Mouse (Mus musculus): Measurements from ENCODE around the gene Ace. TPM values are rescaled to one million over a fixed set of nuclear protein-coding genes. Genes with fewer than 3 reads are reported as not detected.

The Ace gene
- 272 TPM for polyA plus RNA-seq (2014; fragmentation: Illumina TruSeq; extraction: RNeasy Lipid Tissue Mini Kit (QIAGEN cat#74804); ENCODE audit: low replicate concordance)

DNA sequence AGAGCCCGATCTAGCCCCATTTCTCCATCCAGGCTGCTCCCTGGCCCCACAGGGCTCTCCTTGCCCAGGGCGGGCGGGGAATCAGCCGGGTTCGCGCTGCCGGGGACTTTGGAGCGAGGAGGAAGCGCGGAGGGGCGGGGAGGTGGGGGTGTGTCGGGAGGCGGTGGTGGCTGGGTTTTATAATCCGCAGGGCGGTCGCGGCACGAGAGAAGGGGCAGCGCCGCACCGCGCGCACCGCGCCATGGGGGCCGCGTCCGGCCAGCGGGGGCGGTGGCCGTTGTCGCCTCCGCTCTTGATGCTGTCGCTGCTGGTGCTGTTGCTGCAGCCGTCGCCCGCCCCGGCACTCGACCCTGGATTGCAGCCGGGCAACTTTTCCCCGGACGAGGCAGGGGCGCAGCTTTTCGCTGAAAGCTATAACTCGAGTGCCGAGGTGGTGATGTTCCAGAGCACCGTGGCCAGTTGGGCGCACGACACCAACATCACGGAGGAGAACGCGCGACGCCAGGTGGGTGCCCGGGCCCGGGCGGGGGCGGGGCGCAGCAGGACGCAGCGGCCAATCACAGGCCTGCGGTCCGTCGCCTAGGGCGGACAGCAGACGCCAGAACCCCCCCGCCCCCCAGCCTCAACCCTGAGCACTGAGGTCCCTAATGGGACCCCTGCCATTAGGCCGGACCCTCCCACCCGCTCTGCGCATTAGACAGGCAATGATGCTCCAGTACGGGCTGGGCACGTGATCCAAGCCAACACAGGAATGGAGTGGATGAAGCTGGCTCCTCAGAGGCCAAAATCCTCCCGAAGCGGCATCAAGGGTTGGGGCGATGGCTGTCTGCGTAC is at the start of gene Ace:
TSS of gene Ace (plus strand) at position 205 of the 834 bp plus-strand sequence.

DNA sequence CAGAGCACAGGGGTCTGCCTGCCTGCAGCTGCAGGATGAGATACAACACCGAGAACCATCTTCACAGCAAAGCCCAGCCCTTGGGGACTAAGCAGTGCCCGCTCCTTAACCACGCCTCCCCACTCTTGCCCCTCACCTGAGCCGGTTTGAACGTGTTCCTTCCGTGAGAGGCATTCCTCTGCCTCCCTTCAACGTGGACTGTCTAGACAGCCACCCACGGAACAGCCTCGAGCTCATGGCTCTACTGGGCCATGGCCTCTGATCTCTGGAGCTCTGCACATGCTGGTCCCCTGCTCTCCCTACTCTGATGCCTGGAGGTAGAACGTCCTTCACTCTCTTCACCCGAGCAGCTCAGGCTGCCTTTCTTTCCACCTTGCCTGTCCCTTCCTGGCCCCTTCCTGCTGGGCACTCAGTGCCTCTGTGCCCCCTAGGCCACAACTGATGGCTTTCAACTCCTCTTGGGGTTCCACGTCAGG is 14.8 kb upstream of the Ace start, which contains the start of gene Cyb561:
TSS of gene Cyb561 (minus strand) at position 426 of the 476 bp plus-strand sequence.

DNA sequence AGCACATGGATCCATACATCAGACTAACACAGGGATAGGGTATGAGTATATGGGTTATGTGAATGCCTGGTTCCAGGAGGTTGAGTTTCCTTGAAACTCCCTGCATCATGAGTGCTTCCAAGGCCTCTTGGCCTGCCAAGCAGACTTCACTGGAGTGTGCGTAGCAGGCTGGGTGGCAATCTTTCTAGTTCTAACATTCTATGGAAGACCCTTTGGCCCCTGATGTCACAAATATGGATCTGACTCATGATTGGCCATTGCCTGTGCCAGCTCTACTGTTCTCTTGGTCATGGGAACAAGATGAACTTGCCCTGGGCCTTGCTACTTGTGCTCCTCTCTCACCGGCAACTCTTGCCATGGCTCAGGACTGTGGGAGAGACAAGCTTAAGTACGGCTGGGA is 26.6 kb downstream of the Ace start, which contains the start of gene Ace3:
TSS of gene Ace3 (plus strand) at position 301 of the 400 bp plus-strand sequence.

DNA sequence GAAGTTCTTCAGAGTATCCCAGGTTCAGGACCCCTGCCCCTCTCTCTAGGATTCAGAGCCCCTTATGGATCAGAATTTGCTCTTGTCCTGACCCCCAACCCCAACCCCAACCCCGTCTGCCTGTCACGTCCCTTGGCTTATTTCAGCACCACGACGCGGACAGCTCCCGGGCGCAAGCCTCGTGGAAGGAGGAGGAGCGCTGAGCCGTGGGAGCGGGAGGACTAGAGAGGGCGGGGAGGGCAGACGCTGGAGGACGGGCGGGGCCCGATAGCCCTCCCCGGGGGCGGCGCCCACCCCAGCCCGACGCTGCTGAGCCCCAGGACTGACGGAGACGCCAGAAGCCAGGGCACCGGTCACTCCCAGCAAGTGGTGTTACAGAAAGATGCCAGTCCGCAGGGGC is 40.1 kb downstream of the Ace start, which contains the start of gene Kcnh6:
TSS of gene Kcnh6 (plus strand) at position 304 of the 400 bp plus-strand sequence.

DNA sequence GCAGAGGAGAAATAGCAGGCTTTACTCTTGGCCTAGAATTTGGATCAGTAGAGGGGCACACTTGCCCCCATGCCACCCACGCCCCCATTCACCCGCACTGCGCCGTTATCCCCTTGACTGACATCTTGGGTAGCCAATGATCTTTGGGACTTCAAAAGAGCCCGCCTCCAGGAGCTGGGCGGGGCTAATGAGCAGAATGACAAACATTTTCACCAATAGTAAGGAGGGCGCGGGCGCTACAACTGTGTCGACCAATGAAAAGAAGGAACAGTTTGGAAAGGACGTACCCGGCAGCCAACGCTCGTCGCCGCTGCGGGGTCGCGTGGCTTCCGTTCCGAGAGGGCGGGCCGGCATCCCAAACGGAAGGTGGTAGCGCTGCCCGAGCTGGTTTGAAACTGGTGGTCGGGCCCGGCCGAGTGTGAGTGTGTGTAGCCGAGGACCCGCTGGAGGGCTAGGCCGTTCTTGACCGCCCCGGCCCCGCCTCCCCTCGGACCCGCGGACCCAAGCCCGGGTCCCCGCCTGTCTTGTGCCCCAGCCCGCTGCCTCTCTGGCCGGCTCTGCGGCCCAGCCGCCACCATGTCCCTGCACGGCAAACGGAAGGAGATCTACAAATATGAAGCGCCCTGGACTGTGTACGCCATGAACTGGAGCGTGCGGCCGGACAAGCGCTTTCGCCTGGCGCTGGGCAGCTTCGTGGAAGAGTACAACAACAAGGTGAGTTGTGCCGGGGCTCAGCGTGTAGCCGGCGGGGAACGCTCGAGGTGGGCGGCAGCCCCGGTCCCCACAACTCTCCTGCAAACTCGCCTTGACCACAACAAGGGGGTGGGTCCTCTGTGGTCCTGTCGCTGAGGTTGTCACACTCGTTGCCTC is 69.0 kb downstream of the Ace start, which contains the start of gene Dcaf7:
TSS of gene Dcaf7 (plus strand) at position 325 of the 870 bp plus-strand sequence.

Other genes with a start within 250 kb of the Ace start
- 20.2 TPM for gene Cyb561, start 14.6 kb upstream of the Ace start, polyA plus RNA-seq (2014; fragmentation: Illumina TruSeq; extraction: RNeasy Lipid Tissue Mini Kit (QIAGEN cat#74804); ENCODE audit: low replicate concordance)
- not detected for gene Ace3, start 26.7 kb downstream of the Ace start, polyA plus RNA-seq (2014; fragmentation: Illumina TruSeq; extraction: RNeasy Lipid Tissue Mini Kit (QIAGEN cat#74804); ENCODE audit: low replicate concordance)
- not detected for gene Kcnh6, start 40.2 kb downstream of the Ace start, polyA plus RNA-seq (2014; fragmentation: Illumina TruSeq; extraction: RNeasy Lipid Tissue Mini Kit (QIAGEN cat#74804); ENCODE audit: low replicate concordance)
- 36.5 TPM for gene Dcaf7, start 68.9 kb downstream of the Ace start, polyA plus RNA-seq (2014; fragmentation: Illumina TruSeq; extraction: RNeasy Lipid Tissue Mini Kit (QIAGEN cat#74804); ENCODE audit: low replicate concordance)
- gene Taco1, start 98.1 kb downstream of the Ace start, polyA plus RNA-seq (2014; fragmentation: Illumina TruSeq; extraction: RNeasy Lipid Tissue Mini Kit (QIAGEN cat#74804); ENCODE audit: low replicate concordance): 6.8 TPM
- gene Map3k3, start 116.7 kb downstream of the Ace start, polyA plus RNA-seq (2014; fragmentation: Illumina TruSeq; extraction: RNeasy Lipid Tissue Mini Kit (QIAGEN cat#74804); ENCODE audit: low replicate concordance): 3.5 TPM
- gene Gm10840, start 192.9 kb downstream of the Ace start, polyA plus RNA-seq (2014; fragmentation: Illumina TruSeq; extraction: RNeasy Lipid Tissue Mini Kit (QIAGEN cat#74804); ENCODE audit: low replicate concordance): not detected
- gene Limd2, start 192.9 kb downstream of the Ace start, polyA plus RNA-seq (2014; fragmentation: Illumina TruSeq; extraction: RNeasy Lipid Tissue Mini Kit (QIAGEN cat#74804); ENCODE audit: low replicate concordance): 1.6 TPM
- 3.2 TPM for gene Strada, start 234.2 kb downstream of the Ace start, polyA plus RNA-seq (2014; fragmentation: Illumina TruSeq; extraction: RNeasy Lipid Tissue Mini Kit (QIAGEN cat#74804); ENCODE audit: low replicate concordance)
- gene Ccdc47, start 248.4 kb downstream of the Ace start, polyA plus RNA-seq (2014; fragmentation: Illumina TruSeq; extraction: RNeasy Lipid Tissue Mini Kit (QIAGEN cat#74804); ENCODE audit: low replicate concordance): 131 TPM
- gene Ddx42, start 249.0 kb downstream of the Ace start, polyA plus RNA-seq (2014; fragmentation: Illumina TruSeq; extraction: RNeasy Lipid Tissue Mini Kit (QIAGEN cat#74804); ENCODE audit: low replicate concordance): 34.6 TPM